Mouse (Mus musculus): ENCODE data around the gene Sox10.

Sox10 gene

GRCm38 (mm10) chr15:79155572-79155971 is 9.5 kb downstream of the Sox10 start:
- no peak for DNase-seq (ENCODE audit: low spot score)

- DNase-seq (ENCODE audit: low spot score): no peak
Observed at GRCm38 (mm10) chr15:79152709-79153108, 12.3 kb downstream of the Sox10 start.

- DNase-seq (ENCODE audit: low spot score): no peak
Observed at GRCm38 (mm10) chr15:79151881-79152280, 13.2 kb downstream of the Sox10 start.

GRCm38 (mm10) chr15:79148533-79148932 is 16.5 kb downstream of the Sox10 start:
- DNase-seq (ENCODE audit: low spot score): peak; percentile 65

GRCm38 (mm10) chr15:79145522-79145921 is 19.5 kb downstream of the Sox10 start:
- no peak for DNase-seq (ENCODE audit: low spot score)

GRCm38 (mm10) chr15:79144021-79144420 is 21.0 kb downstream of the Sox10 start:
- no peak for DNase-seq (ENCODE audit: low spot score)

- DNase-seq (ENCODE audit: low spot score): no peak
Observed at GRCm38 (mm10) chr15:79143316-79143715, 21.7 kb downstream of the Sox10 start.

GRCm38 (mm10) chr15:79141566-79141917 is 23.5 kb downstream of the Sox10 start:
- DNase-seq (ENCODE audit: low spot score): no peak

GRCm38 (mm10) chr15:79140866-79141565 is 24.0 kb downstream of the Sox10 start, which contains the start of the genes Polr2f and 1700088E04Rik:
Gene Polr2f, plus strand, starts transcription at chr15:79141009.
Gene 1700088E04Rik, minus strand, starts transcription at chr15:79141253.
- DNase-seq (ENCODE audit: low spot score): peak; percentile 75

GRCm38 (mm10) chr15:79139640-79140039 is 25.4 kb downstream of the Sox10 start:
- DNase-seq (ENCODE audit: low spot score): no peak

- no peak for DNase-seq (ENCODE audit: low spot score)
Observed at GRCm38 (mm10) chr15:79135783-79136575, 29.1 kb downstream of the Sox10 start.

GRCm38 (mm10) chr15:79135332-79135731 is 29.7 kb downstream of the Sox10 start:
- DNase-seq (ENCODE audit: low spot score): no peak

GRCm38 (mm10) chr15:79134496-79135270 is 30.4 kb downstream of the Sox10 start:
- DNase-seq (ENCODE audit: low spot score): no peak

GRCm38 (mm10) chr15:79133191-79133661 is 31.8 kb downstream of the Sox10 start:
- DNase-seq (ENCODE audit: low spot score): no peak

- DNase-seq (ENCODE audit: low spot score): no peak
Observed at GRCm38 (mm10) chr15:79131442-79131841, 33.6 kb downstream of the Sox10 start.

- DNase-seq (ENCODE audit: low spot score): no peak
Observed at GRCm38 (mm10) chr15:79130782-79131181, 34.3 kb downstream of the Sox10 start.

- no peak for DNase-seq (ENCODE audit: low spot score)
Observed at GRCm38 (mm10) chr15:79129311-79129710, 35.7 kb downstream of the Sox10 start.

- no peak for DNase-seq (ENCODE audit: low spot score)
Observed at GRCm38 (mm10) chr15:79128208-79128607, 36.8 kb downstream of the Sox10 start.

- no peak for DNase-seq (ENCODE audit: low spot score)
Observed at GRCm38 (mm10) chr15:79127101-79127500, 37.9 kb downstream of the Sox10 start.

GRCm38 (mm10) chr15:79126217-79126932 is 38.7 kb downstream of the Sox10 start:
- no peak for DNase-seq (ENCODE audit: low spot score)

GRCm38 (mm10) chr15:79124331-79124875 is 40.6 kb downstream of the Sox10 start:
- DNase-seq (ENCODE audit: low spot score): no peak

Measured in urinary bladder, postnatal 10 days (tissue).